Mouse (Mus musculus) stomach, embryonic 16.5 days (tissue): Measurements from ENCODE around the gene Crxos. TPM values are rescaled to one million over a fixed set of nuclear protein-coding genes. Genes with fewer than 3 reads are reported as not detected.

ENCODE experiments used
- ATAC-seq: fragments of 200-750 bp; cut with Nextera tagmentation; 2 replicates; pipeline ENCODE4 v1.8.0; 2017; ENCODE audit warnings: moderate number of reproducible peaks, moderate TSS enrichment; ENCODE audit not compliant: insufficient read depth, low FRiP score
- H3K27ac ChIP-seq: fragments of 300-500 bp; sonication (generic); 2 replicates; pipeline ENCODE4 v1.5.1; 2014; ENCODE audit warnings: low read length
- H3K27me3 ChIP-seq: fragments of 300-500 bp; sonication (generic); 2 replicates; pipeline ENCODE4 v1.6.1; 2014; ENCODE audit warnings: low read length, control low read depth, mixed read lengths; ENCODE audit not compliant: control insufficient read depth, insufficient read depth
- H3K36me3 ChIP-seq: fragments of 300-500 bp; sonication (generic); 2 replicates; pipeline ENCODE4 v1.6.1; 2014; ENCODE audit warnings: low read length; ENCODE audit not compliant: control insufficient read depth, insufficient read depth
- H3K4me1 ChIP-seq: fragments of 300-500 bp; sonication (generic); 2 replicates; pipeline ENCODE4 v1.6.1; 2014; ENCODE audit warnings: low read length, control low read depth, mixed read lengths; ENCODE audit not compliant: control insufficient read depth, insufficient read depth
- H3K4me2 ChIP-seq: fragments of 300-500 bp; sonication (generic); 2 replicates; pipeline ENCODE4 v1.6.1; 2014; ENCODE audit warnings: low read depth, low read length, mixed read lengths
- H3K4me3 ChIP-seq: fragments of 300-500 bp; sonication (generic); replicated peaks from 2 replicates; pipeline ENCODE4 v1.5.1; 2014; ENCODE audit warnings: mild to moderate bottlenecking, low read length
- H3K9ac ChIP-seq: fragments of 300-500 bp; sonication (generic); 2 replicates; pipeline ENCODE4 v1.6.1; 2014; ENCODE audit warnings: low read length
- H3K9me3 ChIP-seq: fragments of 300-500 bp; sonication (generic); replicated peaks from 2 replicates; pipeline ENCODE4 v1.6.1; 2016; ENCODE audit warnings: low read length, control low read depth; ENCODE audit not compliant: control insufficient read depth
- WGBS: fragments of 180-500 bp; shearing (Covaris S2); extraction: QIAGEN DNeasy Blood & Tissue Kit; methylation state at CpG from one replicate; pipeline ENCODE4 v1.1.7; 2014; 5-methylcytosine and 5-hydroxymethylcytosine counted together
- polyA plus RNA-seq: library from polyadenylated mRNA; unstranded; fragments of >200 nt; fragmentation: Nextera tagmentation; extraction: Ambion mirVana; gene quantifications from 2 replicates; pipeline ENCODE4 v1.2.1, GENCODE M21; 2015

Crxos gene
- not detected in 2 replicates for polyA plus RNA-seq

DNA sequence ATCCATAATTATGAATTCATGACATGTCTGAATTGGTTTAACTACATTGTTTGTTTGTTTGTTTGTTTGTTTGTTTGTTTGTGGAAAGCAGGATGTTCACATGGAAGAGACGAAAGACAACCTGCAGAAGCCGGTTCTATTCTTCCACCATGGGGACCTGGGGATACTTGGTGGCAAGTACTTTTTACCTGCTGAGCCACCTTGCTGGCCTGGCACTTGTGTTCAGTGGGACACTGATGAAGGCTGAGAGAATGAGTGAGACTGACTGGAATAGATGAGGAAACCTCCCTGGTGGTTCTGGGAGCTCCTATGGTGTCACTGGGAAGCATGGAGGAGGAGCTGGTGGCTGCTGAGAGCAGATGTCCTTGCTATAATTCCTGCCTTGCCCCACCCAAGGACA lies at the start of gene Crxos:
Crxos (plus strand) TSS at position 301 of the 400 bp plus-strand sequence.
- Histone ChIP-seq H3K4me3 (no peak within 1 kb of the TSS), H3K27ac (no peak within 1 kb of the TSS), H3K36me3 (no peaks in the 10 kb centered on the region), H3K27me3 (no peaks in the 10 kb centered on the region), H3K4me2 (no peak within 1 kb of the TSS), H3K4me1 (no peaks in the 10 kb centered on the region), H3K9ac (no peak within 1 kb of the TSS), H3K9me3 (no peaks in the 10 kb centered on the region)
- WGBS = 82% methylated on average over 2 of the region's 2 CpGs
- ATAC-seq = no peak

GRCm38 (mm10) chr7:15839578-15839977 lies 42.8 kb upstream of the Crxos start, which contains the start of gene Obox6:
Gene Obox6 (minus strand): TSS chr7:15839678.
- no peak within 1 kb of the TSS for H3K4me3 ChIP-seq
- no peak within 1 kb of the TSS for H3K4me2 ChIP-seq
- H3K9me3 ChIP-seq = no peaks in the 10 kb centered on the region
- H3K4me1 ChIP-seq = no peaks in the 10 kb centered on the region
- H3K9ac ChIP-seq = no peak within 1 kb of the TSS
- 87% methylated on average over 3 of the region's 3 CpGs for WGBS
- ATAC-seq = no peak
- no peak within 1 kb of the TSS for H3K27ac ChIP-seq
- no peaks in the 10 kb centered on the region for H3K36me3 ChIP-seq
- H3K27me3 ChIP-seq = no peaks in the 10 kb centered on the region

DNA sequence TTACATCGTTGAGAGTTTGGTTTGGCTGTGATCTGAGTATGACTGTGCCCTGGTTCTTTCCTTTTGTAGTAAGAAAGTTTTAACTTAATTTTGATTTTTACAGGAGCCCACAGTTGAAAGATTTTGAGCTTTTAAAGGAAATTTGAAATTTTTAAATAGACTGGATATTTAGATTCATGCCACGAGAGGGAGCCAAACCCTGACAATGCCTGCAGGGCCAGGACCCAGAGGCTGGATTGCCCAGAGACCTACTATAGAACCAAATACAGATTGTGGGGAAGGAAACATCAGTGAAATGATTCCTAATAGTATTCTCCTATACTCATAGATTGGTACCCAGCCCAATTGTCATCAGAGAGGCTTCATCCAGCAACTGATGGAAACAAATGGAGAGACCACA lies 22.8 kb upstream of the Crxos start:
- Histone ChIP-seq H3K27me3 (no peaks in the 10 kb centered on the region), H3K4me1 (no peaks in the 10 kb centered on the region), H3K27ac (no peak overlapping the region), H3K9ac (no peak overlapping the region), H3K36me3 (no peaks in the 10 kb centered on the region), H3K9me3 (no peaks in the 10 kb centered on the region), H3K4me3 (no peak overlapping the region), H3K4me2 (no peak overlapping the region)
- WGBS = 44% methylated on average over 2 of the region's 2 CpGs
- no peak for ATAC-seq

- Histone ChIP-seq H3K4me2 (no peak overlapping the region), H3K4me3 (no peak overlapping the region), H3K36me3 (no peaks in the 10 kb centered on the region), H3K27me3 (no peaks in the 10 kb centered on the region), H3K4me1 (no peaks in the 10 kb centered on the region), H3K27ac (no peak overlapping the region), H3K9me3 (no peaks in the 10 kb centered on the region), H3K9ac (no peak overlapping the region)
- ATAC-seq = no peak
- 87% methylated on average over 4 of the region's 4 CpGs for WGBS
Measured at GRCm38 (mm10) chr7:15864104-15864503, 18.3 kb upstream of the Crxos start.

GRCm38 (mm10) chr7:15879756-15880155 lies 2.7 kb upstream of the Crxos start, which contains the start of gene Crx:
Gene Crx (minus strand): TSS chr7:15879968.
- Histone ChIP-seq H3K4me1 (no peaks in the 10 kb centered on the region), H3K27me3 (no peaks in the 10 kb centered on the region), H3K4me3 (no peak within 1 kb of the TSS), H3K4me2 (no peak within 1 kb of the TSS), H3K9ac (no peak within 1 kb of the TSS), H3K27ac (no peak within 1 kb of the TSS), H3K36me3 (no peaks in the 10 kb centered on the region), H3K9me3 (no peaks in the 10 kb centered on the region)
- ATAC-seq = no peak
- WGBS = 43% methylated on average over 4 of the region's 4 CpGs

DNA sequence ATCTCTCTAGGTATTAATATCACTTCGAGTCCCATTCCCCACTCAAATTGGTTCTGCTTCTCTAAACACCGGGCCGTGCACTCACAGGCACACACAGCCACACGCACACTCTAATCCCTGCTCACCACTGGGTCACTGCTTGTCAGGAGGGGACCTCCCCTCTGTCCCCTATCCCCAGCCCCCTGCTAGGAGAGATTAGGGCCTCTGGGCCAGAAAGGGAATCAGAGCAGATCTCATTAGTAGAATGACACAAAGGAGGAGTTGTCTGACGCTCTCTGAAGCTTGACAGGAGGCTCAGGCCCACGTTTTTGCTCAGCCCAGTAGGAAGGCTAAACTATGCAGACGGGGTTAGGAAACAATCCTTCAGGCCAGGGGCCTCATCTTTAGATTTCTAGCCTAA lies 1.0 kb upstream of the Crxos start:
- Histone ChIP-seq H3K4me1 (no peaks in the 10 kb centered on the region), H3K9ac (no peak overlapping the region), H3K27me3 (no peaks in the 10 kb centered on the region), H3K4me2 (no peak overlapping the region), H3K4me3 (no peak overlapping the region), H3K36me3 (no peaks in the 10 kb centered on the region), H3K9me3 (no peaks in the 10 kb centered on the region), H3K27ac (no peak overlapping the region)
- 18% methylated on average over 7 of the region's 7 CpGs for WGBS
- ATAC-seq = no peak

DNA sequence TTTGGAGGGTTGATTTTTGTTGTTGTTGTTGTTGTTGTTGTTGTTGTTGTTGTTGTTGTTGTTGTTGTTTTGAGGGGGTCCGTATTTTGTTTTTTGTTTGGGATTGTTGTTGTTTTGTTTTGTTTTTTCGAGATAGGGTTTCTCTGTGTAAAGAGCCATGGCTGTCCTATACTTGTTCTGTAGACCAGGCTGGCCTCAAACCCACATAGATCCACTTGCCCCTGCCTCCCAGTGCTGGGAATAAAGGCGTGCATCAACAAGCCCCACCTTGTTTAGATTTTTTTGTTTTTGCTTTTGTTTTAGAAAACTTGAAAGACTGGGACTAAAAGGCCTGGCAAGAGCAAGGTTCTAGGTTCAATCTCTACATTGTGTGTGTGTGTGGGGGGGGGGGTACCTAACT lies 586 bp upstream of the Crxos start:
- no peaks in the 10 kb centered on the region for H3K4me1 ChIP-seq
- H3K27me3 ChIP-seq = no peaks in the 10 kb centered on the region
- H3K4me2 ChIP-seq = no peak overlapping the region
- no peak for ATAC-seq
- no peak overlapping the region for H3K9ac ChIP-seq
- H3K36me3 ChIP-seq = no peaks in the 10 kb centered on the region
- WGBS = 72% methylated on average over 3 of the region's 3 CpGs
- H3K9me3 ChIP-seq = no peaks in the 10 kb centered on the region
- no peak overlapping the region for H3K27ac ChIP-seq
- H3K4me3 ChIP-seq = no peak overlapping the region

GRCm38 (mm10) chr7:15884127-15884526 lies 1.7 kb downstream of the Crxos start:
- no peak for ATAC-seq
- Histone ChIP-seq H3K9ac (no peak overlapping the region), H3K36me3 (no peaks in the 10 kb centered on the region), H3K9me3 (no peaks in the 10 kb centered on the region), H3K27ac (no peak overlapping the region), H3K4me1 (no peaks in the 10 kb centered on the region), H3K27me3 (no peaks in the 10 kb centered on the region), H3K4me2 (no peak overlapping the region), H3K4me3 (no peak overlapping the region)
- 82% methylated on average over 2 of the region's 2 CpGs for WGBS

- Histone ChIP-seq H3K27ac (no peak overlapping the region), H3K4me1 (no peaks in the 10 kb centered on the region), H3K9me3 (no peaks in the 10 kb centered on the region), H3K36me3 (no peaks in the 10 kb centered on the region), H3K4me3 (no peak overlapping the region), H3K9ac (no peak overlapping the region), H3K4me2 (no peak overlapping the region), H3K27me3 (no peaks in the 10 kb centered on the region)
- ATAC-seq = no peak
- WGBS = 72% methylated on average over 1 of the region's 1 CpGs
Measured at GRCm38 (mm10) chr7:15894251-15894650, 11.8 kb downstream of the Crxos start.
